Mouse (Mus musculus): ENCODE measurements around the gene Them4.

- no peak for TF ChIP-seq E2F4 (IDR thresholded peaks at IDR 0.05; ENCODE audit: borderline replicate concordance, low read depth, low read length)
- TF ChIP-seq ELF1 (IDR thresholded peaks at IDR 0.05; ENCODE audit: low read depth, low read length): 0 out of 2 replicates have a peak, but pooled peaks have one; percentile 47
- TF ChIP-seq GABPA (IDR thresholded peaks at IDR 0.05; ENCODE audit: low read depth, low read length): no peak
- TF ChIP-seq CTCF (IDR thresholded peaks at IDR 0.05 in 2 of 3, conservative IDR thresholded peaks at IDR 0.05 in 1 of 3; ENCODE audit: control insufficient read depth in 1 of 3, insufficient read depth in 1 of 3, low read depth in 2 of 3, low read length in 3 of 3, poor library complexity in 1 of 3, severe bottlenecking in 1 of 3): no peak
- peak; percentile 44 to 68; a peak in 2 of 4 replicates for TF ChIP-seq POLR2A (IDR thresholded peaks at IDR 0.05; ENCODE audit: control insufficient read depth in 1 of 2, insufficient read depth in 1 of 2, low read depth in 1 of 2, low read length in 2 of 2, poor library complexity in 1 of 2)
- TF ChIP-seq RAD21 (IDR thresholded peaks at IDR 0.05; ENCODE audit: low read depth, low read length): no peak
- no peak for TF ChIP-seq EP300 (IDR thresholded peaks at IDR 0.05; ENCODE audit: low read depth in 1 of 2, low read length in 2 of 2)
- no peak for TF ChIP-seq GATA1 (IDR thresholded peaks at IDR 0.05; ENCODE audit: low read depth, low read length)
- no peak for TF ChIP-seq POLR2AphosphoS5 (IDR thresholded peaks at IDR 0.05; ENCODE audit: borderline replicate concordance, low read depth, low read length)
- 0 out of 2 replicates have a peak, but pooled peaks have one; percentile 3 for TF ChIP-seq SMC3 (IDR thresholded peaks at IDR 0.05; ENCODE audit: low read depth, low read length)
- no peak for TF ChIP-seq MYC (IDR thresholded peaks at IDR 0.05; ENCODE audit: low read depth, low read length)
- TF ChIP-seq POLR2AphosphoS2 (IDR thresholded peaks at IDR 0.05; ENCODE audit: low read length): peak; percentile 60; the same call in 1 of the 2 replicates
Observed at GRCm38 (mm10) chr3:94309633-94310363, at the start of gene Them4.

All from MEL (cell line).